Mouse (Mus musculus): ENCODE data around the gene Sox5.
A peak's percentile ranks its signal among the peaks of the same experiment; 100 is the strongest.

Sox5 gene

GRCm38 (mm10) chr6:144772175-144772918, 9.4 kb downstream of the Sox5 start:
- no peak for DNase-seq (ENCODE audit: low spot score in 2 of 2)

GRCm38 (mm10) chr6:144769060-144769459, 12.7 kb downstream of the Sox5 start:
- no peak for DNase-seq (ENCODE audit: low spot score in 2 of 2)

GRCm38 (mm10) chr6:144761902-144762301, 19.9 kb downstream of the Sox5 start:
- DNase-seq (ENCODE audit: low spot score in 2 of 2) = no peak

- no peak for DNase-seq (ENCODE audit: low spot score in 2 of 2)
These were observed 22.6 kb downstream of the Sox5 start for GRCm38 (mm10) chr6:144759193-144759592.

GRCm38 (mm10) chr6:144757414-144757813, 24.4 kb downstream of the Sox5 start:
- no peak for DNase-seq (ENCODE audit: low spot score in 2 of 2)

GRCm38 (mm10) chr6:144756444-144756843, 25.3 kb downstream of the Sox5 start:
- DNase-seq (ENCODE audit: low spot score in 2 of 2) = no peak

- DNase-seq (ENCODE audit: low spot score in 2 of 2) = no peak
These were observed 26.5 kb downstream of the Sox5 start for GRCm38 (mm10) chr6:144755304-144755703.

- no peak for DNase-seq (ENCODE audit: low spot score in 2 of 2)
These were observed 27.4 kb downstream of the Sox5 start for GRCm38 (mm10) chr6:144754366-144754765.

- peak in 1 of 2 experiments; percentile 25 for DNase-seq (ENCODE audit: low spot score in 2 of 2)
These were observed 27.8 kb downstream of the Sox5 start for GRCm38 (mm10) chr6:144753963-144754296.

GRCm38 (mm10) chr6:144753225-144753962, 28.4 kb downstream of the Sox5 start:
- no peak for DNase-seq (ENCODE audit: low spot score in 2 of 2)

- DNase-seq (ENCODE audit: low spot score in 2 of 2) = no peak
These were observed 30.2 kb downstream of the Sox5 start for GRCm38 (mm10) chr6:144751581-144751980.

- DNase-seq (ENCODE audit: low spot score in 2 of 2) = no peak
These were observed 31.6 kb downstream of the Sox5 start for GRCm38 (mm10) chr6:144750197-144750596.

- DNase-seq (ENCODE audit: low spot score in 2 of 2) = no peak
These were observed 35.3 kb downstream of the Sox5 start for GRCm38 (mm10) chr6:144746436-144746835.

GRCm38 (mm10) chr6:144742559-144742958, 39.2 kb downstream of the Sox5 start:
- no peak for DNase-seq (ENCODE audit: low spot score in 2 of 2)

GRCm38 (mm10) chr6:144741080-144741655, 40.6 kb downstream of the Sox5 start:
- DNase-seq (ENCODE audit: low spot score in 2 of 2) = no peak

GRCm38 (mm10) chr6:144740343-144740742, 41.4 kb downstream of the Sox5 start:
- no peak for DNase-seq (ENCODE audit: low spot score in 2 of 2)

- DNase-seq (ENCODE audit: low spot score in 2 of 2) = no peak
These were observed 42.0 kb downstream of the Sox5 start for GRCm38 (mm10) chr6:144739753-144740152.

- DNase-seq (ENCODE audit: low spot score in 2 of 2) = no peak
These were observed 44.0 kb downstream of the Sox5 start for GRCm38 (mm10) chr6:144737786-144738185.

GRCm38 (mm10) chr6:144731251-144731970, 50.4 kb downstream of the Sox5 start:
- DNase-seq (ENCODE audit: low spot score in 2 of 2) = no peak

- no peak for DNase-seq (ENCODE audit: low spot score in 2 of 2)
These were observed 58.1 kb downstream of the Sox5 start for GRCm38 (mm10) chr6:144723530-144724144.

GRCm38 (mm10) chr6:144723024-144723423, 58.8 kb downstream of the Sox5 start:
- no peak for DNase-seq (ENCODE audit: low spot score in 2 of 2)

- DNase-seq (ENCODE audit: low spot score in 2 of 2) = no peak
These were observed 60.9 kb downstream of the Sox5 start for GRCm38 (mm10) chr6:144720846-144721245.

Data from urinary bladder, postnatal 36 days (tissue).